Mouse (Mus musculus) heart, adult 2 months (tissue): ENCODE results near the gene Ggt1. TPM values are rescaled to one million over a fixed set of nuclear protein-coding genes. Genes with fewer than 3 reads are reported as not detected.
A peak's percentile ranks its signal among the peaks of the same experiment; 100 is the strongest.

Experiments used
- DNase-seq, 2 experiments: peaks; one replicate each; pipeline ENCODE4 v3.0.0; 2021
- H3K27ac ChIP-seq: fragments of 200-600 bp; 2 replicates; pipeline ENCODE4 v1.8.1; 2022
- H3K27me3 ChIP-seq: fragments of 200-500 bp; 2 replicates; pipeline ENCODE4 v1.6.1; 2012; ENCODE audit warnings: mild to moderate bottlenecking, low read length, inconsistent platforms, mixed read lengths; ENCODE audit not compliant: control insufficient read depth, insufficient read depth
- H3K36me3 ChIP-seq: fragments of 200-500 bp; 2 replicates; pipeline ENCODE4 v1.6.1; 2012; ENCODE audit warnings: low read length, inconsistent platforms; ENCODE audit not compliant: control insufficient read depth, insufficient read depth
- H3K4me1 ChIP-seq: fragments of 200-500 bp; 2 replicates; pipeline ENCODE4 v1.6.1; 2011; ENCODE audit warnings: low read length; ENCODE audit not compliant: control insufficient read depth, insufficient read depth
- H3K4me3 ChIP-seq: fragments of 200-600 bp; 2 replicates; pipeline ENCODE4 v1.8.1; 2022
- H3K79me2 ChIP-seq: fragments of 200-500 bp; replicated peaks from 2 replicates; pipeline ENCODE4 v1.6.1; 2012; ENCODE audit warnings: mild to moderate bottlenecking, inconsistent platforms, low read length, moderate library complexity, mixed read lengths; ENCODE audit not compliant: control insufficient read depth, insufficient read depth
- H3K9ac ChIP-seq: fragments of 200-500 bp; 2 replicates; pipeline ENCODE4 v1.6.1; 2012; ENCODE audit warnings: low read depth, mild to moderate bottlenecking, control low read depth, inconsistent platforms, low read length, mixed read lengths
- CTCF ChIP-seq: fragments of 200-600 bp; IDR thresholded peaks from 2 replicates; pipeline ENCODE4 v1.8.1; 2022; ENCODE audit warnings: antibody characterized with exemption, mild to moderate bottlenecking, moderate library complexity
- EP300 ChIP-seq: fragments of 200-500 bp; IDR thresholded peaks from 2 replicates; pipeline ENCODE4 v1.6.1; 2011; ENCODE audit warnings: low read depth, low read length, control low read depth; ENCODE audit not compliant: insufficient read depth
- POLR2A ChIP-seq: fragments of 200-500 bp; IDR thresholded peaks from 2 replicates; pipeline ENCODE4 v1.6.1; 2011; ENCODE audit warnings: mild to moderate bottlenecking, low read depth, low read length, control low read depth; ENCODE audit not compliant: insufficient read depth
- WGBS: fragments of 180-500 bp; shearing (Covaris S2); methylation state at CpG from one replicate; pipeline ENCODE4 v1.1.7; 2018; 5-methylcytosine and 5-hydroxymethylcytosine counted together
- intact Hi-C: fragments of 180-260 bp; cut with DNase I; formaldehyde crosslinking; loops from one replicate; pipeline ENCODE4 v1.15.1; 2025
- polyA plus RNA-seq: library from polyadenylated mRNA; depleted of rRNA; stranded (reverse); fragments of >200 nt; gene quantifications from 2 replicates; pipeline ENCODE4 v1.2.3, GENCODE M21; 2012
- total RNA-seq, 2 experiments: library from RNA; stranded (reverse); gene quantifications; 2 replicates each; pipeline ENCODE4 v1.2.3; 2021

Ggt1 gene
- total and polyA plus RNA-seq, 3 experiments = 0.31 TPM; not detected in 2

DNA sequence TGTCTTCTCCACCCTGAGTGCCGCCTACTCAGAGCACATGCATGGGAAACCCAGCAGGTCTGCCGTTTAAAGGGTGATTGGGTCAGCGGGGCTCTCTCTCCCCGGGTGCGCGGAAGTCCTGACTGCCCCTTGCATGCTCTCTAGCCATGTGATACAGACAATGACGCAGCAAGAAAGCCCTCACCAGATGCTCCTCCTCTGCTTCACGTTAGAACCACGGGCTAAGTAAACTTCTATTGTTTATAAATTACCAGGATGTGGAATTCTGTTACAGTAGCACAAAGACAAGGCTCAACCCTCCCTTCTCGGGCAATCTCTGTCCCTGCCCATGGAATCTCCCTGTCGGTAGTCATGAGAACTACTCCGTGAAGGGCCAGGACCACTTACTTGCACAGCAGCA lies 10.2 kb upstream of the Ggt1 start:
- Histone ChIP-seq H3K4me1 (no peaks in the 10 kb centered on the region; the same call in 1 of the 2 replicates), H3K79me2 (no peaks in the 10 kb centered on the region), H3K27ac (no peak overlapping the region), H3K36me3 (no peaks in the 10 kb centered on the region), H3K27me3 (no peaks in the 10 kb centered on the region), H3K4me3 (no peak overlapping the region), H3K9ac (no peak overlapping the region)
- WGBS = 29% methylated on average over 12 of the region's 12 CpGs
- intact Hi-C loops = no loop called here
- TF ChIP-seq EP300 (no peak), POLR2A (no peak), CTCF (no peak)
- no peak for DNase-seq

DNA sequence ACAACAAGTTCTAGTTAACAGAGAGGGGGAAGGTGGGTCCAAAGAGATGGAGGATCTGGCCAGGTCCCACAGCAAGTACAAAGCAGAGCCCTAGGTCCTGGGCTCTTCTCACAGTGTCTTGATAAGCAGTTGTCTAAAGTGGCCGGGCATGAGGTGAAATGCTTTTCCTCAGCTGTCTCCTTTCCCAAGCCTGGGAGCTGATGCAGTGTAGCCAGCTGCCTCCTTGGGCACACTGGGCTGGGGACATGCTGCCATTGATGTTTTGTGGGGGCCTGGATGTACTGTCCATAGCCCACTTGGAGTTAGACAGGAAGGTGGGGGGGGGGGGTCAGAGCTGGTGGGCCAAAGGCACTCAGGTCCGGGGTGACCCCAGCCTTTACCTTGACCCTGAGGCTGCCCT lies 9.3 kb upstream of the Ggt1 start:
- intact Hi-C loops = no loop called here
- no peak overlapping the region for H3K27ac ChIP-seq
- no peak for TF ChIP-seq CTCF
- no peak for TF ChIP-seq POLR2A
- no peak for TF ChIP-seq EP300
- no peaks in the 10 kb centered on the region; the same call in 1 of the 2 replicates for H3K4me1 ChIP-seq
- no peaks in the 10 kb centered on the region for H3K27me3 ChIP-seq
- H3K36me3 ChIP-seq = no peaks in the 10 kb centered on the region
- H3K9ac ChIP-seq = no peak overlapping the region
- DNase-seq = no peak
- WGBS = 65% methylated on average over 1 of the region's 2 CpGs
- no peak overlapping the region for H3K4me3 ChIP-seq
- no peaks in the 10 kb centered on the region for H3K79me2 ChIP-seq

DNA sequence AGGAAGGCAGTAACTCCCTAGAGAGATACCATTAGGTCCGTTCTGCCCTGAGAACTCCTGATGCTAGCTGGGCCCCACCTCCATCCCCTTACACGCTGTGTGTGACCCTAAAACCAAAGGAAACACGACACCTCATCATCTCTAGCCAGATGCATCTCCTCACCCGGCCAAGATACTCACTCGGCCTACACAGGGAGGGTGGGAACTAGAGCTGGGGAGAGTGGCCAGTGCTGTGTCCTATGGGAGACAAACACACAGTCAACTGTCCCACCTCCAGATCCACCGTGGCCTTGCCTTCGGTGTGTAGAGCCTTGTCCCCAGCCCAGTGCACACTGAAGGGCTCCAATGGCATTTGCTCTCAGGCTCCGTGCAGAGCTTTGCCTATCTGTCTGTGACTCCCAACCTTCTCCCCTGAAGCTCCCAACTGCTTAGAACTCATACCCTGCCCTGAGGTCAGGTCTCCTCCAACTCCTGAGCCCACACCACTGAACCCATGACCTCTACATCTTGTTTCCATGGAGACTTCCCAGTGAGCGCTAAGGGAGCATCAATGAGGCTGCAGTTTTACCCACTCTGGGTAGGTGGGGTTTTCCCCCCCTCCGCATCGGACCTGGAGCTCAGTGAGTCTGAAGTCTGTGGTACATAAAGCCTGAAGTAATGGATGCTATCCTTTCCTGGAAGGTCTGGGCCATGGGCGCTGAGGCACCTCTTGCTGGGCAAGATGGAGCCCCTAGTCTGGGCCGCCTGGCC lies 8.5 kb upstream of the Ggt1 start:
- TF ChIP-seq CTCF (no peak), POLR2A (no peak), EP300 (no peak)
- H3K4me3 ChIP-seq = no peak overlapping the region
- 82% methylated on average over 13 of the region's 13 CpGs for WGBS
- H3K9ac ChIP-seq = no peak overlapping the region
- intact Hi-C loops = no loop called here
- no peaks in the 10 kb centered on the region; the same call in 1 of the 2 replicates for H3K4me1 ChIP-seq
- DNase-seq = no peak
- H3K27ac ChIP-seq = no peak overlapping the region
- no peaks in the 10 kb centered on the region for H3K36me3 ChIP-seq
- no peaks in the 10 kb centered on the region for H3K79me2 ChIP-seq
- H3K27me3 ChIP-seq = no peaks in the 10 kb centered on the region

DNA sequence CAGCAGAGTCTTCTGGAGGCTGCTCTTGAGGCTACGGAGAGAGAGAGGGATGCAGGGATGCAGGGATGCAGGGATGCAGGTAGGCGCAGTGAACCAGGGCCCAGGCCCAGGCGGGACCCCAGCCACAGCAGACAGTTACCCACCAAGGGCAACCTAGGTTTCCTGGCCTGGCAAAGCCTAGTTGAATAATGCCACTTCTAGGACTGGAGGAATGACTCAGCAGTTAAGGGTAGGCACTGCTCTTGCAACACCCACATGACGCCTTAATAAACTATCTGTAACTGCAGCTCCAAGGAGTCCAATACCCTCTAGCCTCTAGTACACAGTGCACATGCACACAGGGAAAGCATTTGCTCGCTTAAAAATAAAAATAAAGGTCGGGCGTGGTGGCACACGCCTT lies 7.3 kb upstream of the Ggt1 start:
- Histone ChIP-seq H3K27me3 (no peaks in the 10 kb centered on the region), H3K27ac (no peak overlapping the region), H3K36me3 (no peaks in the 10 kb centered on the region), H3K79me2 (no peaks in the 10 kb centered on the region), H3K4me1 (peaks cover under 1% of the 10 kb centered on the region; the same call in 1 of the 2 replicates), H3K4me3 (no peak overlapping the region), H3K9ac (no peak overlapping the region)
- 89% methylated on average over 8 of the region's 8 CpGs for WGBS
- intact Hi-C loops = no loop called here
- no peak for DNase-seq
- TF ChIP-seq POLR2A = no peak
- TF ChIP-seq EP300 = no peak

DNA sequence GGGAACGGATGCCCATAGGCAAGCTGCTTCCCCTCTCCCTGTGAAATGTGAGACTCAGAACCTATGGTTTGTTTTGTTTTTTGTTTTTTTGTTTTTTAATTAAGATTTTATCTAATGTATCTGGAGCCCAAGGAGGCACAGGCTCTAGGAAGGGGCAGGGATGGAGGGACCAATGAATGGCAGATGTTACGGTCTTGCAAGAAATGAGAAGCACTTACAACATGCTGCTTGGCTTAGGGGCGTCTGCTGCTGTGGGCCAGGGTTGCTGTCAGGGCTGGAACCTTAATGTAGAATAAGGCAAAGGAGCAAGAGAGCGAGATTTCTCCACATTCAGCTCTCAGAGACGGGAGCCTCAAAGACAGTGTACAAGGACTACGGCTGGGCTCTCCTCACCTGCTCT lies 5.8 kb upstream of the Ggt1 start:
- Histone ChIP-seq H3K27me3 (peaks cover 3% of the 10 kb centered on the region; the same call in 1 of the 2 replicates), H3K27ac (no peak overlapping the region), H3K9ac (no peak overlapping the region), H3K79me2 (no peaks in the 10 kb centered on the region), H3K4me1 (peaks cover 4% of the 10 kb centered on the region), H3K36me3 (no peaks in the 10 kb centered on the region), H3K4me3 (no peak overlapping the region)
- DNase-seq = no peak
- intact Hi-C loops = no loop called here
- TF ChIP-seq CTCF = no peak
- TF ChIP-seq POLR2A = no peak
- TF ChIP-seq EP300 = no peak
- 79% methylated on average over 6 of the region's 6 CpGs for WGBS

DNA sequence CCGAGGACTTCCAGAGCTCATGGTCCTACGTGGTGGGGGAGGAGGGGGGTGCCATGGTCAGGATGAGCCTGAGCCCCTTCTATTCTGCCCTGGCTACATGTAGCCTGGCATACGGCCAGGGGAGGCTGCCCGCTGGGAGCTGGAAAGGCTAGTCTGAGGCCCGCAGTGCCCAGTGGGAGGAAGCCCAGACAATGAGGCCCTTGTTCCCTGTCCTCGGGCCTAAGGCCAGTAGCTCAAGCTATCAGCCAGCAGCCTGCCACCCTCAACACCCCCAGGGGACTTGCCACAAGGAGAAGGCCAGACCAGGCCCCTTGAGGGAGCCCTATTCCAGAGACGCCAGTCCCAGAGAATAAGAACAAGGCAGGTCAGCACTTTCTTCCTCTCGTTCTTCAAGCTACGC lies 5.4 kb upstream of the Ggt1 start:
- intact Hi-C loops = no loop called here
- Histone ChIP-seq H3K4me3 (no peak overlapping the region), H3K4me1 (peaks cover 4% of the 10 kb centered on the region), H3K36me3 (no peaks in the 10 kb centered on the region), H3K27me3 (peaks cover 3% of the 10 kb centered on the region; the same call in 1 of the 2 replicates), H3K27ac (no peak overlapping the region), H3K79me2 (no peaks in the 10 kb centered on the region), H3K9ac (no peak overlapping the region)
- TF ChIP-seq EP300 = no peak
- TF ChIP-seq CTCF = no peak
- no peak for TF ChIP-seq POLR2A
- WGBS = 40% methylated on average over 9 of the region's 9 CpGs
- peak in 1 of 2 experiments; percentile 18 for DNase-seq
